Mouse (Mus musculus): Measurements from ENCODE around the gene Plppr2.
A peak's percentile ranks its signal among the peaks of the same experiment; 100 is the strongest.

Gene Plppr2

GRCm38 (mm10) chr9:21932445-21933137 is 4.2 kb upstream of the Plppr2 start:
- DNase-seq = no peak

GRCm38 (mm10) chr9:21934021-21934420 is 2.8 kb upstream of the Plppr2 start:
- no peak for DNase-seq

- DNase-seq = no peak
Measured at GRCm38 (mm10) chr9:21935466-21936131, 1.2 kb upstream of the Plppr2 start.

GRCm38 (mm10) chr9:21937711-21938175 is 910 bp downstream of the Plppr2 start:
- DNase-seq = no peak

- no peak for DNase-seq
Measured at GRCm38 (mm10) chr9:21938234-21938855, 1.5 kb downstream of the Plppr2 start.

- DNase-seq = no peak
Measured at GRCm38 (mm10) chr9:21943046-21943445, 6.2 kb downstream of the Plppr2 start.

- DNase-seq = no peak
Measured at GRCm38 (mm10) chr9:21943638-21944037, 6.8 kb downstream of the Plppr2 start.

GRCm38 (mm10) chr9:21944267-21944666 is 7.4 kb downstream of the Plppr2 start:
- DNase-seq = no peak

GRCm38 (mm10) chr9:21947540-21948130 is 10.8 kb downstream of the Plppr2 start:
- no peak for DNase-seq

- no peak for DNase-seq
Measured at GRCm38 (mm10) chr9:21948146-21948545, 11.3 kb downstream of the Plppr2 start.

- no peak for DNase-seq
Measured at GRCm38 (mm10) chr9:21948790-21949189, 12.0 kb downstream of the Plppr2 start.

- peak; percentile 46 to 52 for DNase-seq
Measured at GRCm38 (mm10) chr9:21950322-21950721, 13.5 kb downstream of the Plppr2 start.

- no peak for DNase-seq
Measured at GRCm38 (mm10) chr9:21951977-21952376, 15.1 kb downstream of the Plppr2 start.

GRCm38 (mm10) chr9:21953600-21953999 is 16.8 kb downstream of the Plppr2 start:
- DNase-seq = no peak

GRCm38 (mm10) chr9:21954635-21955034 is 17.8 kb downstream of the Plppr2 start:
- no peak for DNase-seq

- no peak for DNase-seq
Measured at GRCm38 (mm10) chr9:21955225-21955569, 18.4 kb downstream of the Plppr2 start.

GRCm38 (mm10) chr9:21955570-21956281 is 18.9 kb downstream of the Plppr2 start, which contains the start of gene Swsap1:
Swsap1 (plus strand) TSS chr9:21955755.
- peak; percentile 99 for DNase-seq

- no peak for DNase-seq
Measured at GRCm38 (mm10) chr9:21958372-21958771, 21.5 kb downstream of the Plppr2 start.

- no peak for DNase-seq
Measured at GRCm38 (mm10) chr9:21959244-21959643, 22.4 kb downstream of the Plppr2 start.

GRCm38 (mm10) chr9:21960135-21960534 is 23.3 kb downstream of the Plppr2 start:
- DNase-seq = no peak

- peak; percentile 51 for DNase-seq
Measured at GRCm38 (mm10) chr9:21960558-21961208, 23.9 kb downstream of the Plppr2 start.

GRCm38 (mm10) chr9:21961366-21961980 is 24.6 kb downstream of the Plppr2 start:
- peak; percentile 25 to 55 for DNase-seq

All from lung, adult 18-20 months (tissue).